Mouse (Mus musculus) heart, embryonic 12.5 days (tissue): ENCODE measurements around the gene Osgin1. TPM values are rescaled to one million over a fixed set of nuclear protein-coding genes. Genes with fewer than 3 reads are reported as not detected.

Source experiments
- ATAC-seq: fragments of 200-750 bp; cut with Nextera tagmentation; 2 replicates; pipeline ENCODE4 v1.8.0; 2017; ENCODE audit warnings: moderate TSS enrichment, moderate library complexity; ENCODE audit not compliant: insufficient number of reproducible peaks, low FRiP score
- H3K27ac ChIP-seq: fragments of 300-500 bp; sonication (generic); 2 replicates; pipeline ENCODE4 v1.5.1; 2016; ENCODE audit warnings: mild to moderate bottlenecking, moderate library complexity; ENCODE audit not compliant: poor library complexity, severe bottlenecking
- H3K27me3 ChIP-seq: fragments of 300-500 bp; sonication (generic); replicated peaks from 2 replicates; pipeline ENCODE4 v1.6.1; 2016; ENCODE audit warnings: mild to moderate bottlenecking, moderate library complexity
- H3K36me3 ChIP-seq: fragments of 300-500 bp; sonication (generic); 2 replicates; pipeline ENCODE4 v1.6.1; 2016; ENCODE audit warnings: mild to moderate bottlenecking, moderate library complexity
- H3K4me1 ChIP-seq: fragments of 300-500 bp; sonication (generic); replicated peaks from 2 replicates; pipeline ENCODE4 v1.6.1; 2016; ENCODE audit warnings: mild to moderate bottlenecking
- H3K4me2 ChIP-seq: fragments of 300-500 bp; sonication (generic); 2 replicates; pipeline ENCODE4 v1.6.1; 2016; ENCODE audit warnings: mild to moderate bottlenecking, moderate library complexity
- H3K4me3 ChIP-seq: fragments of 300-500 bp; sonication (generic); 2 replicates; pipeline ENCODE4 v1.5.1; 2016; ENCODE audit warnings: mild to moderate bottlenecking
- H3K9ac ChIP-seq: fragments of 300-500 bp; sonication (generic); 2 replicates; pipeline ENCODE4 v1.6.1; 2016; ENCODE audit warnings: mild to moderate bottlenecking, moderate library complexity
- H3K9me3 ChIP-seq: fragments of 300-500 bp; sonication (generic); replicated peaks from 2 replicates; pipeline ENCODE4 v1.6.1; 2016; ENCODE audit warnings: mild to moderate bottlenecking, moderate library complexity
- WGBS: fragments of 180-500 bp; shearing (Covaris S2); methylation state at CpG from one replicate; pipeline ENCODE4 v1.1.7; 2016; 5-methylcytosine and 5-hydroxymethylcytosine counted together
- polyA plus RNA-seq: library from polyadenylated mRNA; unstranded; fragments of >200 nt; fragmentation: Nextera tagmentation; extraction: Ambion mirVana; gene quantifications from 2 replicates; pipeline ENCODE4 v1.2.1, GENCODE M21; 2016

Gene Osgin1
- polyA plus RNA-seq, 1 experiment from 2014 or later, result 0.54 TPM

DNA sequence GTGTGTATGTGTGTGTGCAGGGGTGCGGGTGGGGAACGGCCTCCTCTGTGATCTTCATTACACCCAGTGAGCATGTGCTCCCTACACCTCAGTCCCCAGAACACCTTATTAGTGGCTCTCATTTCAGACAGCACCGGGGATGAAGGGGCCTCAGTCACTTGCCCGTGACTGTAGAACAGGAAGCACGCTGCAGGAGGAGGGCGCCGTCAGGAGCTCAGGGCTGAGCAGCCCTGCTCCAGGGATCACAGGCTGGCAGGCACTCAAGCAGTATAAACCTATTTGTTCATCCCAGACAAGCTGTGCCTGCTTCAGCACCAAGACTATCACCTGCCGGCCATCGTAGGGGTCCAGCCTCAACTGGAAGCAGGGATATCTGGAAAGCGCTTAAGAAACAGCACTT, 30.0 kb upstream of the Osgin1 start:
- H3K4me2 ChIP-seq, result no peak overlapping the region
- no peak overlapping the region for H3K4me3 ChIP-seq
- H3K27me3 ChIP-seq, result no peaks in the 10 kb centered on the region
- H3K4me1 ChIP-seq, result peaks cover 7% of the 10 kb centered on the region
- no peak for ATAC-seq
- WGBS, result 69% methylated on average over 10 of the region's 10 CpGs
- H3K9me3 ChIP-seq, result no peaks in the 10 kb centered on the region
- no peak overlapping the region for H3K27ac ChIP-seq
- peaks cover 62% of the 10 kb centered on the region for H3K36me3 ChIP-seq
- H3K9ac ChIP-seq, result no peak overlapping the region

- H3K4me1 ChIP-seq, result no peaks in the 10 kb centered on the region
- no peak overlapping the region for H3K27ac ChIP-seq
- H3K9me3 ChIP-seq, result no peaks in the 10 kb centered on the region
- no peak for ATAC-seq
- H3K4me2 ChIP-seq, result no peak overlapping the region
- WGBS, result 94% methylated on average over 5 of the region's 5 CpGs
- no peaks in the 10 kb centered on the region for H3K27me3 ChIP-seq
- no peak overlapping the region for H3K4me3 ChIP-seq
- peaks cover 70% of the 10 kb centered on the region for H3K36me3 ChIP-seq
- H3K9ac ChIP-seq, result no peak overlapping the region
Observed at GRCm38 (mm10) chr8:119404648-119405047, 29.3 kb upstream of the Osgin1 start.

- Histone ChIP-seq H3K36me3 (peaks cover 71% of the 10 kb centered on the region), H3K4me3 (no peak overlapping the region), H3K27ac (no peak overlapping the region), H3K27me3 (no peaks in the 10 kb centered on the region), H3K9ac (no peak overlapping the region), H3K9me3 (no peaks in the 10 kb centered on the region), H3K4me2 (no peak overlapping the region), H3K4me1 (peaks cover 5% of the 10 kb centered on the region; the same call in 1 of the 2 replicates)
- ATAC-seq, result no peak
- 79% methylated on average over 8 of the region's 8 CpGs for WGBS
Observed at GRCm38 (mm10) chr8:119408311-119408710, 25.6 kb upstream of the Osgin1 start.

DNA sequence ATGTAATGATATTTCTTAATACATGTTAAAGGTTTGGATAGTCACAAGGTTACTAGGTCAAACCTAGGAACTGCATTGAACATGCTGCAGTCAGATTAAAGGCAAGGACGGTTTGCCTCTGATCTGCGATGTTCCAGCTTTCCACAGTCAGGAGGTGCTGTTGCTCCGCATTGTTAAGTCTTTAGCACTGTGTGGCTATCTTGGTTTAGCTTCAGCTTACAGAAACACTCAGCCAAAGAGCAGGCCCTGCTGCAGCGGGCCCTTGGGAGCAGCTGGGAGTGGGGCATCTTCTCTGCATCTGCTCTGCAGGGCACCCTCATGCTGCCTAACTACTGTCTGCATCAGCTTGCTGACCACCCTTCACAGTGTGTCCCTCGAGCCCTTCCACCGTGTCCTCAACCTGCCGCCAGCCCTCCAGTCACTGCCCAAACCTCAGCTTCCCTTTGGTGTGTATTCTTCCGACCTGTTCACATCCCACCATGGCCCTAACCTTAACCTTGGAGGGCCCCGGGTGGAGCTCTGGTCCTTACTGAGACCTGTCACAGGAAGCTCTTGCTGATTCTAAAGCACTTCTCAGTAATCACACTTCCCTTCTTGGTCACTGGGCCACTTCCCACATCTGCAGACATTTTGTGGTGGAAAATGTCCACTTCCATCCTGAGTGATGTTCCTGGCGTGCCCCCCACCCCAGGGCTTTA, 21.7 kb upstream of the Osgin1 start:
- Histone ChIP-seq H3K9me3 (no peaks in the 10 kb centered on the region), H3K9ac (no peak overlapping the region), H3K27ac (no peak overlapping the region), H3K4me3 (no peak overlapping the region), H3K36me3 (peaks cover 45% of the 10 kb centered on the region), H3K27me3 (peaks cover 16% of the 10 kb centered on the region), H3K4me2 (no peak overlapping the region), H3K4me1 (peaks cover 5% of the 10 kb centered on the region; the same call in 1 of the 2 replicates)
- ATAC-seq, result no peak
- 50% methylated on average over 10 of the region's 10 CpGs for WGBS

DNA sequence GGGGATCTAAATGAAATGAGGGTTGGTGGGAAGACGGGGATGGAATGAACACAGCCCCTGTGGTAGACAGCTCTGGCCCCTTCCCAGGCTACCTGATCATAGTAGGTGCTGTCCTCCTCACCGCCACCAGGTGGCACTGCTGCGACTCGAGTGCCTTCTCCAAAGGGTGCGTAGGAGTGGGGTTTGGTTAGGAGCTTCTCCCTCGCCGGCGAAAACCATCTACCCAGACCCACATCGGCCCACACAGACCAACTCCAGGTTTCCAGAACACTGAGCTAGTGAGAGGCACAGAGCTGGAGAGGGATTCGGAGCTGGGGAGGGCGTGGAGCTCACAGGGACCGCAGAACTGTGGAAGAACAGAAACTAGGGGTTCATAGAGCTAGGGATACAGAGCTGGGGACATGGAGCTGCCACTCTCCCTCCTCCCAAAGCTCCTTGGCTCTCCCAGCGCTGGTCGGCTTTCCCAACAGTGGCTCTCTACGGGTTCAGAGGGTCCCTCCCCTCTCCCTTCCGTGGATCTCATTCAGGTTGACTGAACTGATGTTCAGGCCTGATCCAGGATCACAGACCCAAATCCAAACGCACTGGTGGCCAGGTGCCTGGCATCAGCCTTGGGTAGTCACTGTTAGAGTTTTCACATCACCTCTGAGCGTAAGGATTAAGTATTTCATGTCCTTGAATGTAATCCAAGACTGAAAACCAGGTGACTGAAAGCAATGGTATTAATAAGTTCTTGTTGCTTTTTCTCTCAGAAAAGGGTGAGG, 21.0 kb upstream of the Osgin1 start:
- Histone ChIP-seq H3K27ac (no peak overlapping the region), H3K4me2 (peak overlapping the region; percentile 70), H3K36me3 (peaks cover 38% of the 10 kb centered on the region), H3K27me3 (peaks cover 23% of the 10 kb centered on the region), H3K4me1 (peaks cover 5% of the 10 kb centered on the region; the same call in 1 of the 2 replicates), H3K9ac (peak overlapping the region; percentile 68), H3K9me3 (no peaks in the 10 kb centered on the region), H3K4me3 (peak overlapping the region; percentile 34; the same call in 1 of the 2 replicates)
- WGBS, result 12% methylated on average over 18 of the region's 18 CpGs
- peak; percentile 37; the same call in 1 of the 2 replicates for ATAC-seq

DNA sequence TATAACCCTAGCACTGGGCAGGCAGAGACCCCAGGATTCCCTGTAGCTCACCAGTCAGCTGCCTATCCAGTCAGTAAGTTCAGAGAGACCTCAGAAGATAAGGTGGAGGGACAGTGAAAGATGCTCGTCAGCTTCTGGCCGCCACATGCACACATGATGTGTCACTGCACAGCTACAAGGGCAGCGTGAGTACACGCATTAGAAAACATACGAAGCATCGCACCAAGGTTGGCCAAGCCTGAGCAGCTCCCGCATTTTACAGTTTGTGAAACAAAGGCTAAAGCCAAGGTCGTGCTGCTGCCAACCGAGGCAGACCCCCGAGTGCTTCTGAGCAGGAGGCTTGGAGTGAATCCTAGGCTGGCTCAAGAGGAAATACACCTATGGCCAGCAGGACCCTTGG, 20.3 kb upstream of the Osgin1 start:
- Histone ChIP-seq H3K36me3 (peaks cover 31% of the 10 kb centered on the region), H3K27me3 (peaks cover 24% of the 10 kb centered on the region), H3K9ac (no peak overlapping the region), H3K4me2 (no peak overlapping the region), H3K4me1 (peaks cover 5% of the 10 kb centered on the region; the same call in 1 of the 2 replicates), H3K27ac (no peak overlapping the region), H3K9me3 (no peaks in the 10 kb centered on the region), H3K4me3 (no peak overlapping the region)
- ATAC-seq, result no peak
- WGBS, result 74% methylated on average over 10 of the region's 10 CpGs

DNA sequence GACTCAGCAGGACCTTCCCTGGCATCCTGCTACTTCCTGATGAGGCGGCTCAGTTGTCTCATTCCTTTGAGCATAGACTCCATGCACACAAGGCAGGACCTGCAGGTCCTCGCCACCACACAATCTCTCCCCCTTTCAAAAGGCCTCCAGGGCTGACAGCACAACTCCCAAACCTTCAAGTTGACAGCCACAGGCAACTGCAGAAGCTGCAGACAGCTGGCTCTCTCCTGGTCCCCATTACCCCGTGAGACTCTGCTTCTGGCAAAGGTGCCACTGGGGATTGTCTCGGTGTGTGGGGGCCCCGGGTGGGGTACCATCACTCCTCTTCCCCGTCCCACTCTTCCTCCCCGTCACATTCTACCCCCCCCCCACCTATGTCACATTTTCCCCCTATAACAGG, 13.6 kb upstream of the Osgin1 start:
- no peak for ATAC-seq
- H3K4me3 ChIP-seq, result no peak overlapping the region
- H3K27me3 ChIP-seq, result peaks cover 21% of the 10 kb centered on the region

GRCm38 (mm10) chr8:119421603-119422122, 12.3 kb upstream of the Osgin1 start:
- Histone ChIP-seq H3K4me1 (peaks cover 38% of the 10 kb centered on the region), H3K36me3 (no peaks in the 10 kb centered on the region), H3K27ac (no peak overlapping the region), H3K9ac (no peak overlapping the region), H3K9me3 (no peaks in the 10 kb centered on the region), H3K4me2 (no peak overlapping the region), H3K4me3 (no peak overlapping the region), H3K27me3 (peaks cover 9% of the 10 kb centered on the region)
- ATAC-seq, result no peak
- WGBS, result 56% methylated on average over 9 of the region's 9 CpGs

More for the DNA sequence above, 13.6 kb upstream of the Osgin1 start:
- Histone ChIP-seq H3K27ac (no peak overlapping the region), H3K9me3 (no peaks in the 10 kb centered on the region), H3K4me2 (no peak overlapping the region), H3K9ac (no peak overlapping the region), H3K4me1 (peaks cover 31% of the 10 kb centered on the region), H3K36me3 (no peaks in the 10 kb centered on the region)
- WGBS, result 64% methylated on average over 7 of the region's 7 CpGs

- no peak overlapping the region for H3K9ac ChIP-seq
- no peak overlapping the region for H3K4me2 ChIP-seq
- no peaks in the 10 kb centered on the region for H3K36me3 ChIP-seq
- H3K4me1 ChIP-seq, result peaks cover 38% of the 10 kb centered on the region
- H3K27ac ChIP-seq, result no peak overlapping the region
- 52% methylated on average over 9 of the region's 9 CpGs for WGBS
- ATAC-seq, result no peak
- H3K27me3 ChIP-seq, result peaks cover 7% of the 10 kb centered on the region; the same call in 1 of the 2 replicates
- no peaks in the 10 kb centered on the region for H3K9me3 ChIP-seq
- H3K4me3 ChIP-seq, result no peak overlapping the region
Observed at GRCm38 (mm10) chr8:119422123-119422711, 11.7 kb upstream of the Osgin1 start.

DNA sequence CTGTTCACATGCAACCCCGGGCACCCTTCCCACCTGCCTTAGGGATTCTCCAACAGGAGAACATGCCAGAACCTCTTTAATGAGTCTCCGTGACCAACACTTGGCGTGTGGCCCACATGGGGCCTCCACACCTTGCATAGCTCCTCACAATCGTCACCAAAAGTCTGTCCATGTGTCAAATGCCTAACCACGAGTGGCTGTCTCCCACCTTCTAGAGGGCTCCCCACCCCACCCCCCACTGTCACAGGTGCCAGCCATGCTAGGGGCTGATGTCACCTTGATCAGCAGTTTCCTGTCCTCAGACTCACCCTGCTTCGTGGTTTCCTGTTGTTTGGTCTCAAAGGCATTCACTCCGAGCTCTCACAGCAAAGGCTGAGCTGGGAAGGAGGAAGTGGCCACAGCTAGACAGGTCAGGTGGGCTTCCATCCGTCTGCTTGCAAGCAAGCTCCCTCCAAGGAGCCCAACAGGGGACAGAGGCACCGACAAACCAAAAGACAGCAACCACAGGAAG, 10.2 kb upstream of the Osgin1 start:
- ATAC-seq, result peak; percentile 20; the same call in 1 of the 2 replicates
- H3K27ac ChIP-seq, result no peak overlapping the region
- H3K9me3 ChIP-seq, result no peaks in the 10 kb centered on the region
- H3K4me2 ChIP-seq, result no peak overlapping the region
- H3K4me1 ChIP-seq, result peaks cover 38% of the 10 kb centered on the region
- WGBS, result 43% methylated on average over 9 of the region's 9 CpGs
- no peaks in the 10 kb centered on the region; the same call in 1 of the 2 replicates for H3K27me3 ChIP-seq
- no peaks in the 10 kb centered on the region for H3K36me3 ChIP-seq
- no peak overlapping the region for H3K9ac ChIP-seq
- no peak overlapping the region for H3K4me3 ChIP-seq
